Comparison of ENCODE assay signal across 11 mouse cellular contexts in genomic region chr7:134032959-134033366, GRCm38 (mm10).
DNase-seq lines count a peak whose midpoint lies in the region; ATAC-seq and TF ChIP-seq lines count a peak whose summit lies in the region.
"Had no signal": no experiment of that assay in that cellular context is flagged by ENCODE, and none has a peak within 500 bp of the region (broad histone marks: within the 10 kb centered on the region; RNA-seq: fewer than 3 reads in every experiment).

No protein-coding gene starts in this region.

- no peak overlapping the region for H3K4me3 ChIP-seq in gastrocnemius, adult 2 months
- H3K4me3 ChIP-seq in liver, embryonic 11.5 days (ENCODE audit: low read depth, low read length), result no peak overlapping the region
- no peak overlapping the region for H3K4me3 ChIP-seq in liver, embryonic 12.5 days
- H3K4me3 ChIP-seq in intestine, embryonic 16.5 days (ENCODE audit: low read length), result no peak overlapping the region
- H3K4me3 ChIP-seq: liver, embryonic 15.5 days had no signal

- DNase-seq in gastrocnemius, adult 2 months, result peak; percentile 28
- no peak for DNase-seq in gastrocnemius, postnatal 10 days
- no peak for DNase-seq in liver, embryonic 11.5 days (ENCODE audit: low spot score)
- peak; percentile 38 for DNase-seq in R1 (ENCODE audit: low read depth, low spot score)
- DNase-seq in adrenal gland, adult 2 months, result no peak
- no peak for DNase-seq in spleen, postnatal 36 days (ENCODE audit: low spot score in 2 of 2)
- DNase-seq: thymus, postnatal 36 days had no signal

- no peaks in the 10 kb centered on the region for H3K4me1 ChIP-seq in liver, embryonic 11.5 days (replicated peaks; ENCODE audit: control insufficient read depth, insufficient read depth, low read length)
- H3K4me1 ChIP-seq in liver, embryonic 12.5 days, result peaks cover 6% of the 10 kb centered on the region; the same call in 1 of the 2 replicates
- peaks cover 10% of the 10 kb centered on the region for H3K4me1 ChIP-seq in intestine, embryonic 16.5 days (ENCODE audit: control insufficient read depth, insufficient read depth, low read length)

- no peaks in the 10 kb centered on the region for H3K27me3 ChIP-seq in liver, embryonic 11.5 days (replicated peaks; ENCODE audit: control insufficient read depth, insufficient read depth, low read length)
- H3K27me3 ChIP-seq in liver, embryonic 12.5 days (replicated peaks), result no peaks in the 10 kb centered on the region
- no peaks in the 10 kb centered on the region for H3K27me3 ChIP-seq in intestine, embryonic 16.5 days (replicated peaks; ENCODE audit: control insufficient read depth, insufficient read depth, low read length)
- H3K27me3 ChIP-seq: liver, embryonic 15.5 days had no signal

- H3K9ac ChIP-seq in liver, embryonic 11.5 days (ENCODE audit: low read depth, low read length), result no peak overlapping the region
- no peak overlapping the region for H3K9ac ChIP-seq in liver, embryonic 12.5 days
- no peak overlapping the region for H3K9ac ChIP-seq in intestine, embryonic 16.5 days (ENCODE audit: low read depth, low read length)
- H3K9ac ChIP-seq: liver, embryonic 15.5 days had no signal

- no peak overlapping the region for H3K27ac ChIP-seq in gastrocnemius, adult 2 months
- H3K27ac ChIP-seq in liver, embryonic 11.5 days (ENCODE audit: low read depth, low read length), result no peak overlapping the region
- no peak overlapping the region for H3K27ac ChIP-seq in liver, embryonic 12.5 days
- H3K27ac ChIP-seq in intestine, embryonic 16.5 days (ENCODE audit: low read length), result peak overlapping the region; percentile 43; the same call in 1 of the 2 replicates
- H3K27ac ChIP-seq: kidney, postnatal 0 days; liver, embryonic 15.5 days had no signal

- no peak overlapping the region for H3K4me2 ChIP-seq in liver, embryonic 11.5 days
- H3K4me2 ChIP-seq in liver, embryonic 12.5 days, result no peak overlapping the region
- no peak overlapping the region for H3K4me2 ChIP-seq in intestine, embryonic 16.5 days (ENCODE audit: low read depth, low read length)
- H3K4me2 ChIP-seq: liver, embryonic 15.5 days had no signal

- TF ChIP-seq CTCF in gastrocnemius, adult 2 months (IDR thresholded peaks at IDR 0.05), result no peak

- 45% methylated on average over 6 of the region's 6 CpGs for WGBS in liver, embryonic 11.5 days
- WGBS in liver, embryonic 12.5 days (ENCODE audit: insufficient replicate concordance), result 38% methylated on average over 6 of the region's 6 CpGs
- 13% methylated on average over 6 of the region's 6 CpGs for WGBS in intestine, embryonic 16.5 days

- no peaks in the 10 kb centered on the region for H3K9me3 ChIP-seq in liver, embryonic 11.5 days (ENCODE audit: control insufficient read depth, low read length)
- H3K9me3 ChIP-seq in liver, embryonic 12.5 days (replicated peaks), result no peaks in the 10 kb centered on the region
- no peaks in the 10 kb centered on the region for H3K9me3 ChIP-seq in intestine, embryonic 16.5 days (ENCODE audit: control insufficient read depth, low read length)
- H3K9me3 ChIP-seq: liver, embryonic 15.5 days had no signal

- ATAC-seq in liver, embryonic 11.5 days (replicated peaks; ENCODE audit: low FRiP score), result 0 out of 2 replicates have a peak, but pooled peaks have one; percentile 29
- no peak; the same call in 1 of the 2 replicates for ATAC-seq in liver, embryonic 12.5 days
- ATAC-seq in intestine, embryonic 16.5 days, result peak; percentile 60; the same call in 1 of the 2 replicates

- intact Hi-C loops in gastrocnemius, adult 2 months (cut with DNase I), result no loop called here

- H3K36me3 ChIP-seq in liver, embryonic 11.5 days (ENCODE audit: control insufficient read depth, insufficient read depth, low read length), result no peaks in the 10 kb centered on the region
- no peaks in the 10 kb centered on the region for H3K36me3 ChIP-seq in liver, embryonic 12.5 days
- H3K36me3 ChIP-seq in intestine, embryonic 16.5 days (ENCODE audit: control insufficient read depth, insufficient read depth, low read length), result no peaks in the 10 kb centered on the region
- H3K36me3 ChIP-seq: liver, embryonic 15.5 days had no signal

Comparison
In these comparisons a context has a peak if more than half of its experiments do, and no peak if none do; other contexts are left out.
1. DNase-seq: peak in gastrocnemius, adult 2 months (single experiment) and R1 (single experiment); none in gastrocnemius, postnatal 10 days (single experiment), liver, embryonic 11.5 days (single experiment), adrenal gland, adult 2 months (single experiment) and spleen, postnatal 36 days (0 of 2).